ENCODE assay signal across 13 mouse cellular contexts in the genomic region with DNA sequence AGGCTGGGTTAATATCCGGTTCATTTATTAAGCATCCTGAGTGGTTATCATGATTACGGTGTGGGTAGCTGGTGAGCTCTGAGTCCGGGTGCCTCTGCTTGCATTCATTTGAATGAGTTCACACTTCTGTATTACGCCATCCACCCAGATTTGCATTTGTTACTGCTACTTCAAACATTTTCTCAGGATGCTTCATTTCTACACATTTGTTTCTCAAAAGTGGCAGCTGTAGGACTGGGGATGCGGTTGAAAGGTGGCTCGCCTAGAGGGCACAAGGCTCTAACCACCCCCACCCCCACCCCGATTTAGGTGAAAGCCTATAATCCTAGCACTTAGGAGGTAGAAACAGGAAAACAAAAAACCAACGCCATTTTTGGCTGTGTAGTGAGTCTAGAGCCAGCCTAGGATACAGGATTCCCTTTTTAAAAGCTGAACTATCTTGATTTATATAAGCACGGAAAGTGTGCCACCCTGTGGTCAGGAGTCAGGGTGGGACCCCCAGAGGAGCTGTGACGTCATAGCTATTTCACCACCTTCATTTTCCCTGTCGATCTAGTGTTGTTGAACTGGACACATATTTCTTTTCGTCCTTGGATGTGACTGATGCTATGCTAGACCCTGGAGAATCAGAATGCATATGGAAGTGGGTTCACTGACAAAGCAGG. TPM values are rescaled to one million over a fixed set of nuclear protein-coding genes. Genes with fewer than 3 reads are reported as not detected.
DNase-seq lines count a peak whose midpoint lies in the region; ATAC-seq and TF ChIP-seq lines count a peak whose summit lies in the region.
"Had no signal": no experiment of that assay in that cellular context is flagged by ENCODE, and none has a peak within 500 bp of the region (broad histone marks: within the 10 kb centered on the region; RNA-seq: fewer than 3 reads in every experiment).

No protein-coding gene starts in this region.

- H3K27ac ChIP-seq in heart, postnatal 0 days (ENCODE audit: low read depth), result no peak overlapping the region
- no peak overlapping the region for H3K27ac ChIP-seq in heart, embryonic 11.5 days (ENCODE audit: low read depth, low read length)
- H3K27ac ChIP-seq in midbrain, postnatal 0 days (ENCODE audit: low read depth, low read length), result no peak overlapping the region
- no peak overlapping the region for H3K27ac ChIP-seq in midbrain, embryonic 13.5 days
- H3K27ac ChIP-seq: hindbrain, embryonic 12.5 days had no signal

- WGBS in heart, postnatal 0 days, result 54% methylated on average over 12 of the region's 12 CpGs
- 52% methylated on average over 12 of the region's 12 CpGs for WGBS in heart, embryonic 11.5 days (ENCODE audit: insufficient replicate concordance)
- WGBS in midbrain, postnatal 0 days, result 64% methylated on average over 12 of the region's 12 CpGs
- WGBS in midbrain, embryonic 13.5 days, result 61% methylated on average over 12 of the region's 12 CpGs

- no peak overlapping the region for H3K4me2 ChIP-seq in heart, postnatal 0 days (ENCODE audit: low read depth, low read length)
- H3K4me2 ChIP-seq in heart, embryonic 11.5 days, result no peak overlapping the region
- no peak overlapping the region for H3K4me2 ChIP-seq in midbrain, postnatal 0 days (ENCODE audit: low read depth, low read length, poor library complexity, severe bottlenecking)
- no peak overlapping the region for H3K4me2 ChIP-seq in midbrain, embryonic 13.5 days (replicated peaks)
- H3K4me2 ChIP-seq: hindbrain, embryonic 12.5 days had no signal

- no peak overlapping the region for H3K4me3 ChIP-seq in heart, postnatal 0 days (ENCODE audit: low read depth, low read length)
- no peak overlapping the region for H3K4me3 ChIP-seq in heart, embryonic 11.5 days (ENCODE audit: low read depth, low read length)
- H3K4me3 ChIP-seq in midbrain, postnatal 0 days (ENCODE audit: low read depth, low read length), result no peak overlapping the region
- H3K4me3 ChIP-seq in midbrain, embryonic 13.5 days (replicated peaks), result no peak overlapping the region
- H3K4me3 ChIP-seq: hindbrain, embryonic 12.5 days had no signal

- no peaks in the 10 kb centered on the region for H3K27me3 ChIP-seq in heart, postnatal 0 days (ENCODE audit: control insufficient read depth, insufficient read depth, low read length)
- no peaks in the 10 kb centered on the region; the same call in 1 of the 2 replicates for H3K27me3 ChIP-seq in heart, embryonic 11.5 days (ENCODE audit: control insufficient read depth, insufficient read depth, low read length)
- H3K27me3 ChIP-seq in midbrain, postnatal 0 days (ENCODE audit: insufficient read depth, low read length), result no peaks in the 10 kb centered on the region
- no peaks in the 10 kb centered on the region for H3K27me3 ChIP-seq in midbrain, embryonic 13.5 days
- H3K27me3 ChIP-seq: hindbrain, embryonic 12.5 days had no signal

- H3K9ac ChIP-seq in heart, postnatal 0 days (replicated peaks; ENCODE audit: low read depth, low read length), result no peak overlapping the region
- H3K9ac ChIP-seq in heart, embryonic 11.5 days (ENCODE audit: low read depth, low read length), result no peak overlapping the region
- H3K9ac ChIP-seq in midbrain, postnatal 0 days (replicated peaks; ENCODE audit: low read length, poor library complexity, severe bottlenecking), result no peak overlapping the region
- H3K9ac ChIP-seq in midbrain, embryonic 13.5 days (replicated peaks), result no peak overlapping the region
- H3K9ac ChIP-seq: hindbrain, embryonic 12.5 days had no signal

- peak; percentile 29; the same call in 1 of the 2 replicates for TF ChIP-seq CTCF in heart, postnatal 0 days (IDR thresholded peaks at IDR 0.05; ENCODE audit: low read depth)
- TF ChIP-seq CTCF in midbrain, postnatal 0 days (IDR thresholded peaks at IDR 0.05), result peak; percentile 65

- H3K36me3 ChIP-seq in heart, postnatal 0 days (replicated peaks; ENCODE audit: control insufficient read depth, insufficient read depth, low read length), result no peaks in the 10 kb centered on the region
- H3K36me3 ChIP-seq in heart, embryonic 11.5 days (ENCODE audit: control insufficient read depth, insufficient read depth, low read length), result no peaks in the 10 kb centered on the region
- no peaks in the 10 kb centered on the region for H3K36me3 ChIP-seq in midbrain, postnatal 0 days (ENCODE audit: insufficient read depth, low read length)
- H3K36me3 ChIP-seq in midbrain, embryonic 13.5 days, result no peaks in the 10 kb centered on the region
- H3K36me3 ChIP-seq: hindbrain, embryonic 12.5 days had no signal

- no peak for ATAC-seq in heart, postnatal 0 days (ENCODE audit: insufficient read depth, low read depth)
- no peak for ATAC-seq in heart, embryonic 11.5 days (replicated peaks; ENCODE audit: insufficient number of reproducible peaks, low FRiP score, low TSS enrichment)
- ATAC-seq in midbrain, postnatal 0 days (ENCODE audit: low FRiP score), result no peak
- no peak for ATAC-seq in midbrain, embryonic 13.5 days

- H3K4me1 ChIP-seq in heart, postnatal 0 days (ENCODE audit: control insufficient read depth, insufficient read depth), result no peaks in the 10 kb centered on the region
- H3K4me1 ChIP-seq in heart, embryonic 11.5 days (ENCODE audit: control insufficient read depth, insufficient read depth, low read length), result no peaks in the 10 kb centered on the region
- H3K4me1 ChIP-seq in midbrain, postnatal 0 days (ENCODE audit: insufficient read depth, low read length), result no peaks in the 10 kb centered on the region
- peaks cover 11% of the 10 kb centered on the region; the same call in 1 of the 2 replicates for H3K4me1 ChIP-seq in midbrain, embryonic 13.5 days (replicated peaks)

- no peak for TF ChIP-seq EP300 in heart, postnatal 0 days (IDR thresholded peaks at IDR 0.05; ENCODE audit: low read depth)

- DNase-seq in heart, postnatal 0 days (ENCODE audit: low spot score), result no peak
- DNase-seq in midbrain, postnatal 0 days (ENCODE audit: low spot score), result no peak
- DNase-seq in induced T-regulatory cell, adult 2 months (ENCODE audit: low read depth), result peak; percentile 75
- DNase-seq in thymus, postnatal 36 days, result peak; percentile 31 to 39
- DNase-seq in retina, embryonic 14.5 days (ENCODE audit: low spot score), result no peak
- DNase-seq in layer of hippocampus, postnatal 25 days (ENCODE audit: extremely low spot score in 1 of 2, low spot score in 1 of 2), result no peak
- DNase-seq: cerebellum, adult 8-10 months; kidney, adult 2 months; layer of hippocampus, adult 9-11 months; left cerebral cortex, postnatal 4 days had no signal

- no peaks in the 10 kb centered on the region for H3K9me3 ChIP-seq in heart, postnatal 0 days (replicated peaks; ENCODE audit: control insufficient read depth, low read length)
- no peaks in the 10 kb centered on the region for H3K9me3 ChIP-seq in heart, embryonic 11.5 days (replicated peaks; ENCODE audit: control insufficient read depth, low read length)
- no peaks in the 10 kb centered on the region for H3K9me3 ChIP-seq in midbrain, postnatal 0 days (ENCODE audit: low read length)
- no peaks in the 10 kb centered on the region for H3K9me3 ChIP-seq in midbrain, embryonic 13.5 days
- H3K9me3 ChIP-seq: hindbrain, embryonic 12.5 days had no signal

RNA-seq across cellular contexts. Expression of a gene that starts 13.3 kb away (rescaled TPM):
- total RNA-seq in heart, postnatal 0 days (2014; rRNA removed; ENCODE audit: low replicate concordance), result 5.5 and 8.8 TPM in 2 replicates
- 8.5 and 10.0 TPM in 2 replicates for polyA plus RNA-seq in heart, postnatal 0 days (2015; fragmentation: Nextera tagmentation; extraction: Ambion mirVana)
- 8.3 and 8.4 TPM in 2 replicates for polyA plus RNA-seq in heart, embryonic 11.5 days (2014; fragmentation: Nextera tagmentation; extraction: Ambion mirVana)
- 18.5 and 19.1 TPM in 2 replicates for total RNA-seq in midbrain, postnatal 0 days (2014; rRNA removed)
- 30.1 and 30.4 TPM in 2 replicates for polyA plus RNA-seq in midbrain, postnatal 0 days (2015; fragmentation: Nextera tagmentation; extraction: Ambion mirVana)
- 30.4 and 32.3 TPM in 2 replicates for polyA plus RNA-seq in midbrain, embryonic 13.5 days (2015; fragmentation: Nextera tagmentation; extraction: Ambion mirVana)
- total RNA-seq in layer of hippocampus, postnatal 25 days (2021), result 10 to 100 TPM; 47.9 to 57.7 TPM

Comparison
In these comparisons a context has a peak if more than half of its experiments do, and no peak if none do; other contexts are left out.
1. DNase-seq: peak in induced T-regulatory cell, adult 2 months (single experiment) and thymus, postnatal 36 days (2 of 2); none in heart, postnatal 0 days (single experiment), midbrain, postnatal 0 days (single experiment), retina, embryonic 14.5 days (single experiment) and layer of hippocampus, postnatal 25 days (0 of 2).